Mouse (Mus musculus) thymus, postnatal 14 days (tissue): ENCODE results near the gene Tcl1b4.

Experiments used
- DNase-seq: peaks from one replicate; pipeline ENCODE4 v3.0.0; 2021

The Tcl1b4 gene

GRCm38 (mm10) chr12:105253796-105254195, 52.0 kb downstream of the Tcl1b4 start:
- no peak for DNase-seq
